Mouse (Mus musculus) testis, postnatal 10 days (tissue): ENCODE results near the gene Atp2a1.

Experiments used
- DNase-seq: peaks from one replicate; pipeline ENCODE4 v3.0.0; 2021; ENCODE audit warnings: low spot score

The Atp2a1 gene

DNA sequence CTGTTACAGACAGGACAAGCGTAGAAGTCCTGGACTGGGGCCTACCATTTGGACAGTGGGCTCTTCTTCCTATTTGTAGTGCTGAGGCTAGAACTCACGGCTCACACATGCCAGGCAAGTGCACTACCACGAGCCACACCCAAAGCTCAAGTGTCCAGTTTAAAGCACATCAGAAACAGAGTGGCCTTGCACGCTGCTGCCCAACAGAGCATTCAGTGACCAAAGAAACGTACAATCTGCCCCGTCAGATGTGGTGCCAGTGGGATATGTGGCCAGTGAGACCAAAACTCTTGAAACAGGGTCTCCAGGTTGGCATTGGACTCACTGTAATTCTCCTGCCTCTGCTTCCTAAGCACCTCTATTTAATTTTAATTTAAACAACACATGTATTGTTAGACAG, 12.3 kb downstream of the Atp2a1 start:
- DNase-seq, result peak; percentile 35

DNA sequence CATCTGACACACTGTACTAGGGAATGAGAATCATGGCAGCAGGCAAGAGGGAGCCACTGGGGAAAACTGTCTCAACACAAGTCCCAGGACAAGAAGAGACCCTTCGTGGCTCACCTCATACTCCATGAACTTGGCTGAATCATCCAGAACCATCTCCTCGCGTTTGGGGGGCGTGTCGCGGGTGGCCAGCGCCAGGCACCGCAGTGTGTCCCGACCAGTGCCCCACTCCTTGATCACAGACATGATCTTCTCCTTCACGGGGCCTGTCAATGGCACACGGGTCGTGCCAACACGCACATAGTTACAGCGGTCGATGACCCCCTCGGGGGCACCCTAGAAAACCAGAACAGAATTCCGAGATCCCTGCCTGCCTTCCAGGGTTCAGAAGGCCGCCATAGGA, 12.9 kb downstream of the Atp2a1 start:
- peak; percentile 27 for DNase-seq

DNA sequence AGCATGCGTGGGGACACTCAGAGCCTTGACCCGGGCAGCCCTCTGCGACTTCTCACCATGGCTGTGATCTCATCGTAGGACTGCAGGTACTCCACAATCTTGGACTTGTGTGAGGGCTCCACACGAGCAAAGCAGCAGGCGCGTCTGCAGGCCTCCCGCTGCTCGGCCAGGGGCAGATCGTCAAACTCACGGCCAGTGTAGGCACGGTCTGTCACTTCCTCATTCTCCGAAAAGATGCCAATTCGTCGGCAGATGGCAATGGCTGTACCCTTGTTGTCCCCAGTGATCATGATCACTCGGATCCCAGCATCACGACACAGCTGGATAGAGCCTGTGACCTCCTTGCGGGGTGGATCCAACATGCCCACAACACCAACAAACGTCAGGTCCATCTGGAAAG, 14.4 kb downstream of the Atp2a1 start:
- DNase-seq, result peak; percentile 39

DNA sequence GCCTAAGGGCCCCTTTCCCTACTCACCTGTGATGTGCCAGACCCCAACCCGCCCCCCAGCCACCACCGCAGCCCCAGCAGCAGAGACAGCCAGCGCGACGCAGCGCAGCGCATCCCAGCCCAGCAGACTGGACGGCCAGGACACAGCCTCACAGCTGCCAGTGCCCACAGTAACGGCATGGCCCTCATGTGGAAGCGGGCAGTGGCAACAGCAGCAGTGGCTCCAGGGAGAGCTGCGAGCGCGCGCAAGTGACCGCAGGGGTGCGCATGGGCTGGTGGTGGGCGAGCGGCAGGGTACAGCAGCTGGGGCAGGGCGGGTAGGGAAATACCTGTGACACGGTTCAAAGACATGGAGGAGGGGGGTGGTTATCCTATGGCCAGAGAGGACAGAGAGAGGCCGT, 16.7 kb downstream of the Atp2a1 start:
- DNase-seq, result no peak

DNA sequence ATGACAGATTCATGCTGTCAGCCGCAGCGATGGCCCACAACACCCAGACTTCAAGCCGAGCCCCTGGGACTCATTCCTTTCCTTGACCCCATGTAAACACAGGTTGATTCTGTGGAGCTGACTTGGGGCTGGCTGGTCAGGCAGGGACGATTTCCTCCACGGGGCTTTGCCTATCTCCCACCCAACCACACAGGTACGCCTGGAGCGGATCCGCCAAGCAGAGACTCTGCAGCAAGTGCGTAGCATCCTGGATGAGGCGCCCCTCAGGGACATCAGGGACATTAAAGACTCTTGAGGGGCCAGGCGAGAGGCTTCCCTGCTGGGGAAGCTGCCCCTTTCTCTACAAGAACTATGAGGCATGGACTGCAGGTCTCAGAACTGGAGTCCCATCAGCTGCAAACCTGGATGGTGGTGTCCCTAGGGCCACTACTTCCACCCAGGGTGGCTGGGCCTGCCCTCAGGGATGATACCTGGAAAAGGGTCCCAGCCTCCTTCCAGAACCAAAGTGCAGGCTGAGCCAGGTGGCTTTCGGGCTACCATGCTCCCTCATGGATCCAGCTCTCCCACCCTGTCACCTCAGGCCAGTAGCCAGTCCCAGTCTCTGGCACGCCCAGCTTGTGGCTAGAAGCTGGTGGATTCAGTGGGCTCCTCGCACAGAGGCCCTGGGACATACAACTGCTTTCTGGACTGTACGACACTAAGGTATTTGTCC, 17.6 kb downstream of the Atp2a1 start:
- peak; percentile 36 for DNase-seq

DNA sequence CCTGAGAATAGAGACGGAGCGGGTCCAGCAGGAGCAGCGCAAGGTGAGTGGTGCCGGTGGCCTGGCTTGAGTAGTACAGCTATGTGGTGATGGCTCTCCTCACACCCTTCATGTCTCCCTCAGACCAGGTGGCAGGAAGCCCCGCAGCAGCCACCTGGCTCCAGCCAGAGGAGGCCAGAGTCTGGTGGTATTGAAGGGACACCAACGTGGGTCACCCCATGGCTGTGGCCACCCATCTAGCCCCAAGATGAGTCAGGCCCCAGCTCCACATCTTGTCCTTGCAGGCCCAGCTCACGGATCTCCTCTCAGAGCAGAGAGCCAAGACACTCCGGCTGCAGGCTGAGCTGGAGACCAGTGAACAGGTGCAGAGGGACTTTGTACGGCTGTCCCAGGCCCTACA, 18.4 kb downstream of the Atp2a1 start:
- DNase-seq, result no peak

DNA sequence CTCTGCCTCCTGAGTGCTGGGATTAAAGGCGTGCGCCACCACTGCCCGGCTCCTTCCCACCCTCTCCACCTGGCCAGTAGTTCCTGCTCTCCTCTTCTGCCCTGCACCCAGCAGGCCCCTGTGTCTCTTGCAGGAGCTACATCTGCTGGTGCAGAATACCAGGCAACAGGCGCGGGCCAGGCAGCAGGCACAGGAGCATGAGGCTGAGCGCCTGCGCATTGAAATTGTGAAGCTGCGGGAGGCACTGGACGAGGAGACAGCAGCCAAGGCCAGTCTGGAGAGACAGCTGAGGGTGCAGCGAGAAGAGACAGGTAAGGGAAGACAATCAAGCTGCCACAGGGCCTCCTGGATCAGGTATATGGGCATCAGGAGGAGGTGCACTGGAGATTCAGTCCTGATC, 18.9 kb downstream of the Atp2a1 start:
- DNase-seq, result no peak

DNA sequence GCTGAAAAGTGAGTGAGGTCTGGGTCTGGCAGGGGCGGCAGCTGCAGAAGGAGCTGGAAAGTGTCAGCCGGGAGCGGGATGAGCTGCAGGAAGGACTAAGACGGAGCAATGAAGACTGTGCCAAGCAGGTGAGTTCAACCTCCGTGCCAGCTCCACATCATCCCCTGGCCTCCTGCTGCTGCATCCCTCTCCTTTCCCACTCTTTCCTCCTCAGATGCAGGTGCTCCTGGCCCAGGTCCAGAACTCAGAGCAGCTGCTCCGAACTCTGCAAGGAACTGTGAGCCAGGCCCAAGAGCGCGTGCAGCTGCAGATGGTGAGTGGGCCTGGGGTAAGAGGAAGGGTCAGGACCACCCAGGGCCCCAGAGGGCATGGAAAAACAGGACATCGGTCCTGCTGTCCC, 22.8 kb downstream of the Atp2a1 start:
- DNase-seq, result no peak

DNA sequence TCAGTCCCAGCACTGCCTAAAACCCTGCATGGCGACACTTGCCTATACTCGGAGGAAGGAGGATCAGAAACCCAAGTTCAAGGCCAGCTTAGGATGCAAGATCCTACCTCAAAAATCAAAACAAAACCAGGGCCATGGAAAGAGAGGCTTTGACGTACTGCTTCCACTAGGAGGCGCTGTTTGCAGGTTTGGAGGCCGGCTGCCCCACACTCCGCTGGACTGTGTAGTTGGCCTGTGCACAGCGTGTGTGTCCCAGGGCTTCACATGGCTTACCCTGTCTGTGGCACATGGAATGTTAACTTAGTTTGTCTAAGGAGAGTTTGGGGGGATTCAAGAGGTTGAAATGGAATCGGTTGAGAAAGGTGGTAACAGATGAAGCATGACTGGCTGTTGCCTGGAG, 26.1 kb downstream of the Atp2a1 start:
- DNase-seq, result peak; percentile 88

DNA sequence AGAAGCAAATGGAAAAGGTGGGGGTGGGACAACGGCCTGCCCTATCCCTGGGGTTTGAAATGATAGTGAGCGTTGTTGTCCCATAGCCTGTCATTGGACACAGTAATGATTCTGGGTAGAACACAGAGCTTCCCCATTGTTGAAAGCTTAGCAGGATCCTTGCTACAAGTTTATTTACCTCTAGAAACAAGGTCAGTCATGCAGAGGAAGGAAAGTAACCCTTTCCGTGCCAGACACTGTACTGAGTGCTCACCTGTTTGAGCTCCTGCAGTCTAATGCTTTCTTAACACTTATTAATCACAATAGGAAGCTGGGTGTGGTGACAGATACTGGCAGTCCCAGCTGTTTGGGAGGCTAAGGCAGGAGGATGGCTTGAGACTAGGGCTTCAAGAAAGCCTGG, 27.1 kb downstream of the Atp2a1 start:
- DNase-seq, result no peak

DNA sequence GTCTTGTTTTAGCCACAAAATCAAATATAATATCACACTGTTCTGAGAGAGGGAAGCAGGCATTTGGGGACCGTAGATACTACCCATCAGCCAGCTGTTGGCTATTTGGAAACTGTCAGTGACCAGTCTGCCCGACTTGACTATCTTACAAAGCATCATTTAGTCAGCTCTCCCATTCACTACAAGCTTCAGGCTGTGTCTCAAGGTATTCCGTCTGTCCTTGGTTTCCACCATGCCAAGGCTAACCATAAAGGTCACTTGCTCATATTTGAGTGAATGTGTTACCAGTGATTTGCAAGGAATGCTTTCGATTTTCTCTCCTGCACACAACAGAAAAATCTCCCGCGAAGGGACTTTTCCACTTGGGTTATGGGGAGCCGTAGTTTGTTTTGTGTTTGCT, 28.2 kb downstream of the Atp2a1 start:
- DNase-seq, result no peak

DNA sequence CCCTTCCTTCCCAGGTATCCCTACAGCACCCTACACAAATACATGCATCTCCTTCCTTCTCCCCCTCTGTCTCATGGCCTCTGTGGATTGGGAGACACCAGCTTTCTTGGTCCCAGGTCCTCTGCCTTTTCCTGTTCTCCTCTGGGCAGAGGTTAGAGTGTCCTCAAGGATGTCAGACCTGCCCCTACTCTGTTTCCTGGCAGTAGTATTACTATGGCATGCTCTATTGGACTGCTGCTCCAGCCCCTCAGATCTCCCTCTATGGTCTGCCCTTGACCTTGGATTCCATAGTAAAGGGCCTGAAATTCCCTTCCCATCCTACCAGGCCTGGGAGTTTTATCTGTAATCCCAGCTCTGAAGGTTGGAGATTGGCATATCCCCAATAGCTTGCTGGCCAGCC, 32.7 kb downstream of the Atp2a1 start:
- no peak for DNase-seq

DNA sequence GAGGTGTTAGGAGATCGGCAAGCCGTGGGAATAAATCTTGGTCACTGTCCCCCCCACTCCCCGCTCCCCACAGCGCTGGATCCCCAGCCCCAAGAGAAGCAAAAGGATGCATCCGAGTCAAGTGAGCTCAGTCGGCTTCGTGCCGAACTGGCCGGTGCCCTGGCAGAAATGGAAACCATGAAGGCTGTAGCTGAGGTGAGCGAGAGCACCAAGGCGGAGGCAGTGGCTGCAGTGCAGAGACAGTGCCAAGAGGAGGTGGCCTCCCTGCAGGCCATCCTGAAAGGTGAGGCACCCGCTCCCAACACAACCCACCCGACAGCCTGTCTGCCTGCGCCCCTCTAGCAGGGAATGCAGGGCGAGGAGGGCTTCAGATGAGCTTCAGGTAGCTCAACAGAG, 33.4 kb downstream of the Atp2a1 start:
- DNase-seq, result no peak

DNA sequence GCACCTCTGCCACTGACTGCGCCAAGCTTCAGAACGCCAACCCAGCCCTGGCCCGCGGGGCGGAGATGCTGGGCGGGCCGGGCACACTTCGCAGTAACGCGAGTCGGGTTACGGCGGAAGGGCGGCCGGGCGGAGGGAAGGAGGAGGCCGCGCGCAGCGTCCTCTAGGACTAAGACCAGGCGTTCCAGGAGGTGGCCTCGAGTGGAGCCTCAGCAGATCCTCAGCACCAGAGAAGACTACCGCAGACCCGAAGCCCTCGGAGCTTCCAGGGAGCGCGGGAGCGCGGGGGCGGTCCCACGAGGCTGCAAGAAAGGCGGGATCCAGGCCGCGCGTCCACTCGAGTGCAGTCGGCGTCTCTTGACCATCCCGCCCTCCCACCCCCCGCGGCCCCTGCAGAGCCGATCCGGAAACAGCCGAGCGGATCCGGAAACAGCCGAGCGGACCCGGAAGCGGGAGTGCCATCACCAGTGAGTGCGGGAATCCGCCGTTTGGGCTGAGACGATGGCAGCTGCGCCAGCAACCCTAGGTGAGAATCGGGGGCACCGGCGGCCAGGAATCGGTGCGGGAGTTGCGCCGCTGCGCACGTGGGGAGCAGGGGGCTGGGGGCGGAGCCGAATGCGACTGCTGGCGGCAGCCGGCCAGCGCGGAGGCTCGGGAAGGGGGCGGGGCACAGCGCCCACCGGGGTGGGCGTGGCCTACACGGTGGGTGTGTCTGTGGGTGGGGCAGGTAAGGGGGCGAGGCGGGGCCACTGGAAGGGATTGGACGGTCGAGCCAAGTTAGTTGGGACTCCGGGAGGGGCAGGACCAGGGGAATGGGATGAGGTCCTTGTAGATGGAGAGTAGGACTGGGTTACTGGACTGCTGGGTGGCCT, 34.0 kb downstream of the Atp2a1 start, which contains the start of gene Rabep2:
TSS of gene Rabep2 (plus strand) at position 129 of the 872 bp plus-strand sequence.
- DNase-seq, result peak; percentile 99

DNA sequence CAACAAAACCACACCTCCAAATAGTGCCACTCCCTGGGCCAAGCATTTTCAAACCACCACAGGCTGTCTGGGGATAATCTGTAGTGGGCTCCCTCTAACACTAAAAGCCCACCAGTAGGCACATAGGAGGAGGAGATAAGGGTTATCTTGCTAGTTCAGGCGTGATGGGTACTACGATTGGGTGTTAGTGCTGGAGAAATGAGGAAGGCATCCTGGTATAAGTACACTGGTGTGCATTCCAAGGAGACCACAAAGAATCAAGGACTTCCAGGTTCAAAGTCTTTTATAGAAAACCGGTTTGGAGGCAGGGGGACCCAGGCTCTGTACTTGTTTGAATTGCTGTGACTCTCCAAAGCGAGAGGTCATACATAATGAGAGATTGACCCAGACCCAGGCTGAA, 34.8 kb downstream of the Atp2a1 start:
- no peak for DNase-seq

DNA sequence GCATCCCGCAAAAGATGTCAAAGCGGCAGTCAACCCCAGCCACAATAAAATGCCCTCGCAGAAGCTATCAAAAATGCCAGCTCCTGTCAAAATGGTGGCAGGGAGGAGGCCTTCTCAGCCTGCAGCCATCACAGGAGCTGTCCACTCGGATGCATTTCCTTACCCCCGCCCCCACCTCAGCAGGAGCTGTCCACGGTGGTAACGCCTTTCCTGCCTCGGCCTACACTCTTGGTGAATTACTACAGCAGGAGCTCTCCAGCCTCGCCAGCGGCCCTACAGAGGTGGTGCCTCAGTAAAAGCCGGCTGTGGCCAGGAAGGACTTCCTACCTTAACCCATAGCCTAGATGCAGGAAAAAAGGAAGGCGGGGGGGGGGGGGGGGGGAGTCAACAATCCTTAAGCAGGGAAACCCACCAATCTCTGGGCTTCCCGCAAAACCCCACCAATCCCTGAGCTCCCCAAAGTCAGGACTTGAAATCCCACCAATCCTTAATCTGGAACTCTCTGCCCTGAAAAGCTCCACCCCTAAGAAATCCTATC, 35.5 kb downstream of the Atp2a1 start:
- no peak for DNase-seq

DNA sequence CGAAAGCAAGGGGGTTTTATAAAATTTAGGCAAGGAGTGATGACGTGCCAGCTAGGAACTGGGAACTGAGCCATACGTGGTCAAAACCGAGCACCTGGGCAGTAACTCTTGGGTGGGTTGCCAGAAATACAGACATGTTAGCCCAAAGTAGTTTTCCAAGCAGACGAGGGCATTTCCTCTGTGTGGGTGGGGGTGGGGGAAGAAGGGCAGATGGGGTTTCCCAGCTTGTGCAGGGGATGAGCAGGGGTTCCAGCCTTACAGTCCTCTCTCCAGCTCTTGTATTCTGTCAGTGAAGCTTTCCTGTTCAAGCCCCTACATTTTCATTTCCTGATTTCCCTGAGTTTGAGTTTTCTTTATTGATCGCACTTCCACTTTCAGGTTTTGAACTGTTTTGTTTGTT, 38.7 kb downstream of the Atp2a1 start:
- no peak for DNase-seq

DNA sequence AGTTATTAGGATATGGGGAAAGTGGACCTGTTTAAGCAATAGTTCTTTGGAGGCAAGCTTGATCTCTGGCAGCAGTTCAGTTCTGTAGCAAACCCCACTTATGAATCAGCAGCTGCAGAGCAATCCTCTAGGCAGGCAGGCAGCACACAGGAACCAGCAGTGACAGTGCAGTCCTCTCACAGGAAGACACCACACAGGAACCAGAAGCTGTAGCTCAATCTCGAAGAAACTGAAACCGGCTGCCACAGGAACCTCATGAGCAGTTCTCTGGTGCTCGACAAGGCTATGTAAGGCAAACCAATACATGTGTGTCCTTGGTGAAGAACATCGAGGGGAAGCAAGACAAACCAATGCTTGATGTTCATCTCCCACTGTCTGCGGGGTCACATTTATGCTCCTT, 41.2 kb downstream of the Atp2a1 start:
- DNase-seq, result no peak

DNA sequence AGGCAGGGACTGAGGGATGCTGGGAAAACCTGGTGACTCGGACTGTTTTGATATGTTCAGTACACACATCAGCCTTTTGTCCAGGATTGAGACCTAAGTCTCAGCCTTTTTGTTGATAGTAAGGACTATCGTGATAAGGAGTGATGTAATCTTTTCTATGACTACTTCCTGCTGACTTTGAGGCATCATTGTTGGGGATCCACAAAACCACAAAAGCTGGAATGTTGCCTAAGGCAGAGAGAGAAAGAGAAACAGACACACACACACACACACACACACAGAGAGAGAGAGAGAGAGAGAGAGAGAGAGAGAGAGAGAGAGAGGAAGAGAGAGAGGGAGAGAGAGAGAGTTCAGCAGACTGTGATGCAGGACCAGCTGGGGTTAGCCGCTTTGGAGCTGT, 44.4 kb downstream of the Atp2a1 start:
- no peak for DNase-seq

DNA sequence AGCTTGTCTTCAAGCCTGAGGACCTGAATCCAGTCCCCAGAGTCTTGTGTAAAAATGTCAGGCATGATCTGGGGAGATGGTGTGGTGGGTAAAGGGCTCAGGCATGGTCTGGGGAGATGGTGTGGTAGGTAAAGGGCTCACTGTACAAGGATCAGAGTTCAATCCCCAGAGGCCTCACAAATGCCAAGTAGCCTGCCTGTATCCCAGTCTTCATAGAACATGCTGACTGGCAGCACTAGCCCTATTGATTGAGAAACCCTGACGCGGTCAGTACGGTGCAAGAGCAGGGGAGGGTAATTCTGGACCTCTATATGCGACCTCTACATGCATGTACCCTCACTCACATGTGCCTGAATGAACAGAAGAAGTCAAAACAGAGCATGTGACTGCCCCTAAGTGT, 45.3 kb downstream of the Atp2a1 start:
- no peak for DNase-seq

DNA sequence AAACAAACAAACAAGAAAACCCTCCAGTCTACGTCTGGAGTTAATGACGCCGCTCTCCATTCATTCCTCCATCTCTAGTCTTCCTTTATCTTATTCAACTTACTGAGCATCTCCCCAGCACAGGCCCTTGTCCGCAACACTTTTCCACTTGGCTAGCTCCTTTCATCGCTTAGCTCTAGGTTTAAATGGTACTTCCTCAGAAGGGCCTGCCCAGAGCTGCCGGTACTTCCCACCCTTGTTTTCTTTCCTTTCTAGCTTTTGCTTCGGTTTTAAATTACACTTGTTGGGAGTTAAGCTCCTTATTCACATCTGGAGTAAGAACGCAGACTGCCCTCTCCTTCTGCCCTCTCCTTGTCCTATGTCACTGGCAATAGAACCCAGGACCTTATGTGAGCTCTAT, 45.9 kb downstream of the Atp2a1 start:
- no peak for DNase-seq

DNA sequence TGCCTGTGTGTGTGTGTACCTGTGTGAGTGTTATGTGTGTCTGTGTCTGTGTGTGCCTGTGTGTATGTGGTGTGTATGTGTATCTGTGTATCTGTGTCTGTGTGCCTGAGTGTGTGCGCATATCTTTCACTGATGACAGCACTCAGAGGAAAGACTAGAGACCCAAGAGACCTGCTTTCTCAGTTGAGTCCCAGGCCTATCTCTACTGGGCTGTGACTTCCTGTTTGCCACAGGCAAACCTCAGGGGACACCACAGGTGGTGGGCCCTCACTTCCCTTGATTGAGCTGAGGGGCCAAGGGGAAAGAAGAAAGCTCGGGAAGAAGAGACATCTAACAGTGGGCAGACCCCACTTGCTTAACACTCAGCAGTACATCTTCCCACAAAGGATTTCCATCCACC, 46.3 kb downstream of the Atp2a1 start:
- no peak for DNase-seq

DNA sequence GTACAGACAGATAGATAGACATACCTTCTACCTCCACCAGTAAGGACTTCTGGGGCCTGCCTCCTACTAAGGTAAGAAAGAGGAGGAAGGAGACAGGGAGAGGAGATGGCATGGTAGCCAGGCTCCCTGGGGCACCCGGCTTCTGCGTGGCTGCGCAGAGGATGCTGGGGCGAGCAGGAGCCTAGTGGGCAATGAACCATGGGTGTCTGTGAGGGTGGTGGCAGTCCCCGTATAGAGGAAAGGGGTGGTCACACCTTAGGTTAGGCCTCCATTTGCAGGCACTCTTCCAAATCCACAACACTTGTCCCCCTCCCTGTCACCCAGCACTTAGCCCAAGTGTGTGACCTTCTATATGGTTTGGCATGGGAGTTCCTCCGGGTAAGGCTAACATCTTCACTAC, 48.2 kb downstream of the Atp2a1 start, which contains the start of gene Cd19:
TSS of gene Cd19 (minus strand) at position 165 of the 400 bp plus-strand sequence.
- no peak for DNase-seq
